Mouse (Mus musculus) small intestine, adult 2 months (tissue): ENCODE data around the gene Entpd3.

ENCODE experiments used
- CTCF ChIP-seq: fragments of 200-500 bp; IDR thresholded peaks from 2 replicates; pipeline ENCODE4 v1.5.1; 2012; ENCODE audit warnings: low read depth, mild to moderate bottlenecking, control low read depth, inconsistent platforms, low read length, moderate library complexity, mixed read lengths; ENCODE audit not compliant: insufficient replicate concordance, insufficient read length; ENCODE audit errors: extremely low read depth
- POLR2A ChIP-seq: fragments of 200-500 bp; IDR thresholded peaks from 2 replicates; pipeline ENCODE4 v1.6.1; 2012; ENCODE audit warnings: low read depth, mild to moderate bottlenecking, control low read depth, inconsistent platforms, low read length, moderate library complexity

GRCm38 (mm10) chr9:120593383-120594101, 53.9 kb downstream of the Entpd3 start:
- TF ChIP-seq CTCF (no peak), POLR2A (no peak)
